Mouse (Mus musculus) adrenal gland, adult 18-20 months (tissue): Measurements from ENCODE around the gene Rab1a. TPM values are rescaled to one million over a fixed set of nuclear protein-coding genes. Genes with fewer than 3 reads are reported as not detected.
A peak's percentile ranks its signal among the peaks of the same experiment; 100 is the strongest.

ENCODE experiments used
- DNase-seq, 2 experiments: peaks; one replicate each; pipeline ENCODE4 v3.0.0; 2021 to 2022; ENCODE audit warnings: low spot score in 2 of 2
- total RNA-seq, 2 experiments: library from RNA; stranded (reverse); gene quantifications; 1 replicate in 1 of 2; 2 replicates in 1 of 2; pipeline ENCODE4 v1.2.3; 2021

Gene Rab1a
- total RNA-seq, 2 experiments from 2014 or later, result 179 to 185 TPM

DNA sequence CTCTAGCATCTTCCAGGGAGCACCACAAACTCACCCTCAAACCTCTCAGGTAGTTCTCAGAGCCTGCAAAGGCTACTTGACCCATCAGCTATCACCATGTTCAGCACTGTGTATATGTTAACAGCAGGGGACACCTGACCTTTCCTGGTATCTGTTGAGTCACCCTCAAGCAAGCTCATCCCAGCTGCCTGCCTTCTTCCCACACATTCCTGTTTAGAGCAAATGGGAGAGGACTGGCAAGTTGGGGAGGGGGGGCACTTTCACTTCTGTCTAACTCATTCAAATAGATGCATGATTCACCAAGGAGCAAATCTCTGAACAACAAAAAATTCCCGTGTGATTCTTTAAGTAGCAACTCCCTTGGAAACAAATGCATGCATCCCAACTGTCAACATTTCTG is 45.4 kb downstream of the Rab1a start:
- DNase-seq, result no peak

DNA sequence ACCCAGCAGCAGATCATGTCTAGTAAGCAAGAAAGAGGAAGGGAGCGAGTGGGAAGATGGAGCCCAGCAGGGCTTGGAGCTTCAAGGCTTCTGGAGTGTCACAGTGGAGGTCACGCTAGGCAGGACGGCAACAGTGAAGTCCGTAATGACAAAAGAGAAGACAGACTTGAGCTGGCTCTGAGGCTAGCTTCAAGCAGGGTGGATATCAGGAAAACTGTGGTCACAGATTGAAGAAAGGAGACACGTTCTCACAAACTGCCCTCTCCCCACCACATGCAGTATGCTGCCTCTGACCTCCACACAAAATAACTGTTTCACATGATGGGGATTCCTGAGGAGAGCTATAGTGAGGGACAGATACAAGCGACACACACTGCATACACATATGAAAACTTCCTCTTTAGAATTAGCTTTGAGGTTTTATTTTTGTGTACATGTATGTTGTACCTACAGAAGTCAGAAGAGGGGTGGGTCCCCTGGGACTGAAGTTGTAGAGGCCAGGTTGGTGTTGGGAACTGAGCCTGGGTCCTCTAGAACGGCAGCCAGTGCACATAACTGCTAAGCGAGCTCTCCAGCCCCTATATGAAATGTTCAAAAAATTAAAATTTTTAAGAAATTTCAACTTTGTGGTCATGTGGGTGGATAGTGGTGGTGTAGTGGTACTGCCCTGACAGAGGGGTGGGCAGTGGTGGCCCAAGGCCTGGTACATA is 46.1 kb downstream of the Rab1a start:
- no peak for DNase-seq

DNA sequence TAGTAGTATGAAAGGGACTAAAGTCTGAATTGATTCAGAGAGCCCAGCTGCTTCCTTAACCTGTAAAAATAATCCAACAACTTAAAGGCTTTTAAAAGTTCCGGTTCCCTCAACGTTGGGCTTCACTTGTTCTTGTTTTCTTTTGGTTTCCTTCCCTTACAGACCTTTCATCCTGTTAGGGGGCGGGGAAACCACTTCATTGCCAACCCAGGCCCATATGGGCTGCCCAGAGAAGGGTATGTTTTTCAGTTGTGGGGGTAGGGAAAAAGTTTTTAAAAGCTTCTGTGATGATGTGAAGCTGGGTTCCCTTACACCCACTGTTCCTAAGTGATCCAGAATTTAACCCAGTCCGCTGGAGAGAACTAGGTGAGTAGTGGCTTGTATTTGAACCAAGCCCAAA is 47.0 kb downstream of the Rab1a start:
- no peak for DNase-seq

DNA sequence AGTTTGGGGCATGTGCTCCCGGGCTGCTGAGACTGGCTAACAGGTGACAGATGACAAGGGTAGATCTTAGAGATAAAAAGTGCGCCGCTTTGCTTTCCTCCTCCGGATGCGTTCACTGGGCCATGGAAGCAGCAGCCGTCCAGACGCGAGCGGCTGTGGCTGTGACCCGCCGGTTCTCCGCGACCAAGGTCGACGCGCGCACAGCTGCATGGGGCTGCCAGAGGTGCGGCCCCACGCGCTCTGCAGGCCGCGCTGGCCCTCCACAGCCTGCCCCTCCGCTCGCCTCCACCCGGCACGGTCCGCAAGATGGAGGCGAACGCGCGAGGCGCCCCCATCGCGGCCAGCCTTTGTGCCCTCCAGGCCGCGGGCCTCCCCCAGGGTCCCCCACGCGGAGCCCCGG is 47.6 kb downstream of the Rab1a start:
- no peak for DNase-seq

DNA sequence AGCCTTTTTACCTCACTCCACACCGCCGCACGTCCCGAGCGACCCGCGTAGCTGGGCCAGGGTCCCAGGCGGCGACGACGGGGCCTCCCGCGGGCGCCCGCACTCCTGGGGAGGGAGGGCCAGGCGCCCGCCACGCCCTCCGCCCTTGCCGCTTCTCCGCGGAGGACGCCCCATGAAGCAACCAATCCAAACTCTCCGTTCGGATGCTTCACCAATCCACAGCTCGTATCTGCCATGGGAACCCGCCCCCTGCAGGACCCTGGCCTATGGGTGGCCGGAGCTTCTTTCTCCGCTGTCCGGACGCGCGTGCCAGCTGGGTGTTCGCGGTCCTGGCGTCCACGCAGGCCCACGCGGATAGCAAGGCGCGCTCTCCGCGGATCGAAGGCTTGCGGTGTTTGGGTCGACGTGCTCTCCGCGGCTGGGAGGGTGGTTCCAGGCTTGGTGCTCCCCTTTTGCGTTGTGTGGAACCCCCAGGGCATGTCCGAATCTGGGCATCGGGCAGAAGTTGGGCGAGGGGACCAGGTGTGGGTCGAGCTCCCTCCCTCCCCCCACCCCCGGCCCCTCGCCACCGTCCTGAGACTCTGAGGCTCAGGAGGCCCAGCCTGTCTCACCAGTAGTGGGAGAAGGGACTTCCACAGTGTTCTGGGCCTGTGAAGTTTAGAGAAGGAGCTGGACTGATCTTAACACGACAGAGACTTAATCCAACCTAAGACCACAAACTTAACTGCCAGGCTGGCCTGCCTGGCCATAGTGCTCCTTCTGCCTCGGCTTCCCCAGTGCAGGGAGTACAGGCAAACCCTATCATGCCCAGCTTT is 48.3 kb downstream of the Rab1a start, which contains the start of gene Cep68:
Gene Cep68 (minus strand): TSS at position 134 of the 815 bp plus-strand sequence.
- peak; percentile 85 to 86 for DNase-seq

DNA sequence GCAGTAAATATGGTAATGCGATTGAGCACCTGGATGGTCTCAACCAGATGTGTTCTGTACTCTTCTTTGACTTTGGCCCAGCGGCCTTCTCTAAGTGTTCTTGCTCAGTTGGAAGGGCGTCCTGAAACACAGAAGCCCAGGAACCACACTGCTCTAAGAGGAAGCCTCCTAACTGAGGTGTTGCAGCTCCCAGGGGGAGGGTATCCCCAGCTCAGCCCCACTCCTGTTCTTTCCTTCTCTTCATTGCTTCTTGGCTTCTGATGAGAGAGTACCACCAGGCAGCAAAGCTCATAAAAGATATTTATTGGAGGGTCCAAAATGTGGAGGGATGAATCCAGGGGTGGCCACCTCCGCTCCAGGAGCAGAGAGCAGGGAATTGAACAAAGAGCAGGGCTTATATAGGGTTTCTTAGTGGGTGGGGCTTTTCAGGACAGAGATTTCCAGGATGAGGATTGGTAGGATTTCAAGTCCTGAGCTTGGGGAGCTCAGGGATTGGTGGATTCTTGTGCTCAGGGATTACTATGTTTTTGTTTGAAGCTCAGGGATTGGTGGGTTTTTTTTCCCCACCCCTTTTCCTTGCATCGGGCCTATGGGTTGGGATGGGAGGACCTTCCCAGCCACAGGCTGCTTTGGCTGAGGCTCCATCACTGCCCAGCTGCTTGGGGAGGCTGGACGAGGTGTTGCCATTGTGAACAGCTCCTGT is 49.4 kb downstream of the Rab1a start:
- DNase-seq, result no peak

DNA sequence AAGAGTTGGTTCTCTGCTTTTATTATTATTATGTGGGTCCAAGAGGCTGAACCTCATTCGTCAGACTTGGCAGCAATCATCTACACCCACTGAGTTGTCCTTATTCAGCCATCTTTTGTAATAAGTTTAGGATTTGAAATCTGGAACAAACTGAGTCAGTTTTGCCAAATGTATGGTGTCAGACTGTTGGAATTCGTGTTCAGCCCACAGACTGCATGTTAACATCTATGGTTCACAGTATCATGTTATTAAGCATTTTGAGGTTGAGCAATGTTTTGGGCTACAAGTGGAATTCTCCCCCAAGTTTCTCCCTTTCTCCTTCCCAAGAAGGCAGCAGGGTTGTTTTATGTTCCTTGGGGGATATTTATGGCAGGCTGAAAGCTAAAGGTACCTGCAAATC is 51.9 kb downstream of the Rab1a start:
- no peak for DNase-seq

DNA sequence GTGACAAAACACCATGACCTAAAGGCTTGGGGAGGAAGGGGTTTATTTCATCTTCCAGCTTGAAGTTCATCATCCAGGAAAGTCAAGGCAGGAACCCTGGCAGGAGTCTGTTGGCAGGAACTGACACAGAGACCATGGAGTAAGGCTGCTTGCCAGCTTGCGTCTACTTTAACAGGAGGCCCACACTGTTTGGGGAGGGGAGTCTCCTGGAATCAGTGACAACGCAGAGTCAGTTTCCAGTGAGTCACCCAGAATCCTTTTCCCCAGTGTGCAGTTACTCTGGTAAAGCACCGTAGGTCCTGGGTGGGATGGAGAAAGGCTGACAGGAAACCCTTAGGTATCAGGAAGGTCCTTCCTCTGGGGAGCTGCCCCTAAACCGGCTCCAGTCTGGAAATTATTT is 53.6 kb downstream of the Rab1a start:
- DNase-seq, result no peak

DNA sequence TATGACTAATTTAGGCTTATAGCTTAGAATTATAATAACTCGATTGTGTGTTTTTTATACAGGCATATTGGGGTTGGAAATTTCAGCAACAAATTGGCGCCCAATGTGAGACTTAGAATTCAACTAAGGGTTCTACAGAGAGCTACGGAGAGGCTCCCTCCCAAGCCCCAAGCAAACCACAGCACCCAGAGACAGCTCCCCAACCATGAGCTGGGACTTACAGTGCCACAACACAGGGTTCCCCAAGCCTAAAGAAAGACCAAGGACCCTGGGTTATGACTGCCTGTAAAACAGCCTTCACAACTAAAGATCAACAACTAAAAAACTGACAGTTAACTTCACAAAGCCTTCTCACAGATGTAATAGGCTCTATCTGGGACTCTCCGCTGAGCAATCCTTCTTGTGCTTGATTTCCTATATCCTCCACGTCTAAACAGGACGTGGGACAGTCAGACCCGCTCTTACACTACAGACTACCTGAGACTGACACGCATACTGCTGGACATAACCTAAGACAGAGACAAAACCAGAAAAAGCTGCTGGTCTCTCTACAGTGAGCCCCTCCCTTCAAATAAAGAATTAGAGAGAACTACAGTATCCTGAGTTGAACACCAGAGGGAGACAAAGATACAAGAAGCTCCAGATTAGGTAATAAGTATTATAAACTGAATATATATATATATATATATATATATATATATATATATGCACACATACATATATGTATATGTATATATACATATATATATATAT is 61.6 kb downstream of the Rab1a start:
- DNase-seq, result no peak

DNA sequence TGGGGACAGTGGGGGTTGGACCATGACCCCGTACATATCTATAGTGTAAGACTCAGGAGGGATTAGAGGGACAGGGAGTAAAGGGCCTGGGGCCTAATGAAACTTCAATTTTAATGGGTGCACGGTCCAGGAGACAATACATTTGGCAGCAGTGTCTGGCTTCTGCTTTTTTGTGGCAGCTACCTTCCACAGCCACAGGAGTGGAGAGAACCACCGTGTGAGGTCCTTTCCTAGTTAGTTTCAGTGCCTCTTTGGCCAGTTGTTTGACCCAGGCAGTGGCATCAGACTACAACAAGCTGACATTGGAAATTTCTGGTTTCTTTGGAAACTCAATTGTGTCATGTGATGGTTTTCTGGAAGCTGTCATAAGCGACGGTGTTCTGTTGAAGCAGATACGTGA is 68.7 kb downstream of the Rab1a start:
- no peak for DNase-seq

DNA sequence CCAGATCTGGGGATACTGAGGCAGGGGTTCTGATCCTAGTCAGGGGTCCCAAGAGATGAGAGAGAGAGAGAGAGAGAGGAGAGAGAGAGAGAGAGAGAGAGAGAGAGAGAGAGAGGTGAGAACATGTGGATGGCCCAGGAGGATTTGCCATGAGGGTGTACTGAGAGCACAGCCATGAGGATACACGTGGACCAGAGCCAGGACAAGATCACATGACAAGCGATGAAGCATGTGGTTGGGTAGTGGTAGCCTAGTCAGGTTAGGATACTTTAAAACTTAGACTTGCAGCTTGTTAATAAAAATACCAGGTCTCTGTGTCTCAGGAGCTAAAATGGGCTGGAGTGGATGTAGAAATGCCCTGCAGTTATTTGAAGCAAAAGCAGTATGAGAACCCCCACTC is 74.7 kb downstream of the Rab1a start:
- DNase-seq, result no peak

Other genes starting within 250 kb of the Rab1a start
- 100 to 1,000 TPM; 125 to 151 TPM for gene Actr2, start 88.5 kb upstream of the Rab1a start, total RNA-seq
- 10 to 100 TPM; 18.9 to 20.9 TPM for gene Cep68, start 48.0 kb downstream of the Rab1a start, total RNA-seq
- 1 to 10 TPM; 6.3 to 9.7 TPM for gene Slc1a4, start 131.3 kb downstream of the Rab1a start, total RNA-seq